Mouse (Mus musculus): ENCODE data around the gene Slc15a5.

DNA sequence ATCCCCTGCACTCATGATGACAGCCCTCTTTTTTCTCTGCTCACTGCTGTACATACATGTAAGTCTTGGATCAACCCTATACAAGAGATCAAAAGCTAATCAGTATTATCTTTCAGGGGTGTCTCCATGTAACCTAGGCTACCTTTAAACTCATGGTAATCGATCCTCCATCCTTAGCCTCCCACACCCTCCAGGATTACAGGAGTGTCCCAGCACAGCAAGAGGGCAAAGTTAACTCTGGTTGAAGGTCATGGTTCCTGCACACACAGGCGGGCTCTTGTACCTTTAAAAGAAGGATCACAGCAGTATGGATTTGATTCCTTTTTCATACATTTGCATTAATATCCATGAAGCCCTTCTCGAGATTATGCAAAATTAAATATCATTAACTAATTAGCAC, 19.9 kb upstream of the Slc15a5 start:
- TF ChIP-seq CTCF (conservative IDR thresholded peaks at IDR 0.05; ENCODE audit: insufficient read depth, insufficient read length, low read depth, low read length) = no peak
- no peak for TF ChIP-seq POLR2A (IDR thresholded peaks at IDR 0.05; ENCODE audit: low read depth, low read length)
